Mouse (Mus musculus): ENCODE measurements around the gene Rbm33. TPM values are rescaled to one million over a fixed set of nuclear protein-coding genes. Genes with fewer than 3 reads are reported as not detected.

The Rbm33 gene
- polyA plus RNA-seq, 1 experiment = 19.1 TPM

DNA sequence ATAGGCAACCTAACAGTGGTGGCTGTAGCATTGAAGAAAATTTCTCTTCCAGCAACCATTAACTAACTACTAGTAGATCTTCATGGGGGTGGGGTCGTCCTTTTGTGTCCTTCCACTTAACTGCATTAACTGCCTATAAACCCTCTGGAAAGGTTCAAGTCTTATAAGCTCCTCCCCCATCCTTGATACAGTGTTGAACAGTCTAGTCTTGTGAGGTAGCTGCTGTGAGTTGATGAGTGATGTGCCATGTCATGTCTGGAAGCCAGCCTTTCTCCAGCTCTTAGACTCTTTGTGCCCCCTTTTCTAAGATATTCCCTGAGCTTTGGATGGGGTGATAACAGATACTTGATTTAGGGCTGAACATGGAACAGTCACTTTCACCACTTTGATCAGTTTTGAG is 7.5 kb downstream of the Rbm33 start:
- DNase-seq (ENCODE audit: low read depth) = no peak

DNA sequence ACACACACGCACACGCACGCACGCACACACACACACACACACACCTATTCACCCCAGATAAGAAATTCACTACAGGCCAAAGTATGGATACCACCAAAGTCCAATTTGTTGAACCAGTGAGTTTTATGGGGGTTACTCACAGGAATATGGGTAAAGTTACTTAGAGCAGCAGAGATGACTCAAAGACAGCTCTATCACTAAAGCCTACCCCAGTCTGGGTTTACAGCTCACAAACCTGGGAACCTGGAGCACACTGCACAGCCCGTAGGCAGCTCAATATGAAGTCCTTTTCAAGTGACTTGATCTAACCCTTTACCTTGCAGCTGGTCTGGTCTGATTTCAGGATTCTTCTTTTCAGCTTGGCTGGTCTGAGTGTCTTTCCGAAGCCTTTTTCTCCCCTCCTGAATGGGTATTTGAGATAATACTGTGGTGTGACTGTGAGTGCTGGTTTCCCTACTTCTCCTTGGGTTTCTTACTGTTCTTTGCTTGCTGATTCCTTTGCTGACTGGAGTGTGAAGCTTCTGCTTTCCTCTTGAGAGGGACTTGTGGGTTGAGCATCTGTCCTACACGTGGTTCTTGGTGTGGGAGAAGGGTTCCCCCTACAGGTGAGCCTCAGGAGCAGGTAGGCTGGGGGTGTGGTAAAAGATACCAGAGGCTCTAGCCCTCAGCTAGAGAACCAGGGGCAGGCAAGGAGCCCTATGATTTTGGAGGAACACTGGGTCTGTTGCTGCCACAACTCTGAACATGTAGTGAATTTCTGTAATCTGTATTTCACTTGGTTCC is 12.3 kb downstream of the Rbm33 start:
- DNase-seq (ENCODE audit: low read depth) = no peak

DNA sequence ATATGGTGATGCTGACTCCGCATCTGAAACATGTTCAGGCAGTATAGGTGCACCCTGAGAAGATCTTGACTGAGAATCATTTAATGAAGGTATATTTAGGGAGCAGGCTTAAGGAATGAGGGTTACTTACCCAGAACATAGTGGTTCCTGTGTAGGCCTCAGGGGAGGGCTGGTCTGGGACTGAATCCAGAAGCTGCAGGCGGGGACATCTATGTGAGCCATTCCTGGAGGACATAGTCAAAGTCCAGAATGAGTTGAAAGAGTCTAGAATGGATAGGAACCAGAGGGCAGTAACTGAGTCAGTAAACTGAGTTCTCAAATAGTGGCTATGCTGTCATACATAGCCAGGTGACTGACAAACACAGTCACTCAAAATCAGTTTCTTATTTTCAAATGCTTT is 16.8 kb downstream of the Rbm33 start:
- DNase-seq (ENCODE audit: low read depth) = no peak

DNA sequence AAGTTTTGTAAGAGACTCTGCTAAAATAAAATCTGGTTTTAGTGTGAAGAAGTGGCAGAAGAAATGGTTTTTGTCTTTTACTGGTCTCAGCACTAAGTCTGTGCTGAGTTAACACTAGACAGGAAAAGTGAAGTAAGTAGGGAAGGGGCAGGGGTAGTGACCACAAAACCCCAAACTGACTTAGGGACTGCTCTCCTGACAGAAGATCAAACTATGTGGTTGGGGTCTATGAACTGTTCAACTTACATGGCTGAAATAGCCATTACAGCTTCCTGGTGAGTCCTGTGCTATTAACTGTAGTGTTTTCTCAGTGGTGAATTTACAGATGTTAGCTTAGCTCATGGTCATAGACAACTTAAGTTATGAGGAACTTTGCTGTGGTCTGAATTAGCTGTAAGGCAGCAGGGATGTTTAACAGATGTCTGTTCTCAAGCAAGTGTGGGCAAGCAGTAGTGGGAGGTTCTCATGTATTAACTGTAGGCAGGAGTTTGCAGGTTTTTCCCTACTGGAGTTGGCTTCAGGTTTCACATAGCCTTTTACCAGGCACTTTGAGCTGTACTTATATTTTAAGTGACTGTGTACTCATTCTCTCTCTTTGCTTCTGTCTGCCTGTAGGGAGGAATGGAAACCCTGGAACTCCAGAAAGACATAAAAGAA is 35.1 kb downstream of the Rbm33 start:
- no peak for DNase-seq (ENCODE audit: low read depth)

DNA sequence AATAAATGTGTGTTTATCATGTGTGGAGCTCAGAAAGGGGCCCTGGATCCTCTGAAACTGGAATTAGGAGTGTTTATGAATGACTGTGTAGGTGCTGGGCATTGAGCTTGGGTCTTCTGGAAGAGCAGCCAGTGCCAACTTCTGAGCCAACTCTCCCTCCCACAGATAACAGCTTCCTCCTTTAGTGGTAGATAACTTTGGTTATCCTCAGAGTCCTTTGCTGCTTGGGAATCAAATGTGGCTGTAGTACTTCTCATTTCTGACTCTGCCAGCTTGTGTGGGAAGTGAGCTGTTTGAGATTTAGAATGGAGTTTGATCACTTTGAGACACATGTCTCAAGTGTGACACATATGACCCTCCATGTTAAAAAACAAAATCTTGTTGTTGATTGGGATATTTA is 38.7 kb downstream of the Rbm33 start:
- no peak for DNase-seq (ENCODE audit: low read depth)

DNA sequence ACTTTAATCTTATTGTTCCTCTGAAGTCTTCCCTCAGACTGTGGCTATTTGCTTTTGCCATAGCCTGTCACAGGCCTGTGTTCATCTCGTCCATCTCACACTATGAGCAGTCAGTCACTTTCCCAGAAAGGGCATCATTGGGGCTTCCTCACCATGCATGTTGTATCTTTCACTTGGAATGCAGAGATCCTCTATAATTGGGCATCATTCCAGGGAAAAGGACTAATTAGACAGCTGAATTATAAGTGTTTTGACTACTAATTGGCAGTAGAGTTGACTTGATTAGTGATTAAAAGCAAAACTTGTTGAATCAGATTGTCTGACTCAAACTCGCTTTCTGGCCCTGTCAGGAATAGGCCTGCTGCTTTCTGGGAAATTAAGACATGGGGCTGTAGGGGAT is 43.8 kb downstream of the Rbm33 start:
- no peak for DNase-seq (ENCODE audit: low read depth)

DNA sequence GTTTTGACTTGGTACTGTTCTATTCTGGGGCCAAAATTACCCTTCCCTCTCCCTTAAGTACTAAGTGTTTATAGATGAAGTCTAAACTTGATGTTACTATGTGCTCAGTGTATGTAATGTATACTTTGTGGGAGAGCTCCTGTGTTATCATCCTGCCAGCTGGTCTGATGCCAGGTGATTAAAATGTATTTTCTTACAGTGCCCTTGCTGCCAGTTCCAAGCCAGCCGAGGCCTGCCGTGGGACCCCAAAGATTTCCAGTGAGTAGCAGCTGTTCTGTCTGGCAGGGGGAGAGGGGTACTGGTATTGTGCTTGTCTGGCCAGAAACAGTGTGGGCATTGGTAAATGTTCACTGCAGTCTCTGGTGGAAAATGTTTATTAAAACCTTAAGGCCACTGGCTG is 51.1 kb downstream of the Rbm33 start:
- DNase-seq (ENCODE audit: low read depth) = no peak

DNA sequence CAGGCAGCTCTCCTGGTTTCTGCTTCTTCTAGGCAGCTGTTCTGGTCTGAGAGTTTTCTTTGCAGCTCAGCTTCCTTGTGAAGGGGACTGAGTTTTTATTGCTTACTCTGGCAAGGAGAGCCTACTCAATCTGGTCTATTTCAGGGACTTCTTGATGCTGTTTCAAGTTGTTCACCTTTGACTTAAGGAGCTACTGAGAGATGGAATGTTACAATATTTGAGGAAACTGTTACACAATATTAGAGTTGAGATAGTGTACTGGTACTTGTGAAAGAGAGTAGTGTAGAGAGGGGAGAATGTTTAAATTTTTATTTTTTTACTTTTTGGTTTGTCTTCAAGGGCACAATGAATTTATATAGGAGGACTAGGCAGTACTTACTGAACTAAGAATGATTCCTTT is 53.9 kb downstream of the Rbm33 start:
- DNase-seq (ENCODE audit: low read depth) = no peak

DNA sequence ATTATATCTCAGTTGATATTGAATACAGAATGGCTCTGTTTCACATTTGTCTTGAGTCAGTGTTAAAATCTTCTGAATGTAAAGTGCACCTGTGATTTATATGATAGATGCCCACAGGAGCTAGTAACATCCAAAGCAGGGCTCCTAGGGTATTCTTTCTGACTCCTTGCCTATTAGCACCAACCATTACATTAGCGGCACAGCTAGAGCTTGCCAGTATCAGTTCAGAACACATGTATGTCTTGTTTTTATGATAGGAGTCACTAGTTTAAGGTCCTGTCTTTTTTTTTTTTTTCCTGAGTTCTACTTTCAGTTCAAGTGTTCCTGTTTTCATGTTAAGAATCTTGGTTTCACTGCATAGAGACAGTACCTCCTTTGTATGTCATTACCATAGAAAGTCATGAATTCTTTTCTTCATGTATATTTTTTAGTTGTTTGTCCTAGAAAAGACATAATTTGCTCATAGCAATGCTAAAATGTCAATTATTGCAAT is 55.3 kb downstream of the Rbm33 start:
- no peak for DNase-seq (ENCODE audit: low read depth)

DNA sequence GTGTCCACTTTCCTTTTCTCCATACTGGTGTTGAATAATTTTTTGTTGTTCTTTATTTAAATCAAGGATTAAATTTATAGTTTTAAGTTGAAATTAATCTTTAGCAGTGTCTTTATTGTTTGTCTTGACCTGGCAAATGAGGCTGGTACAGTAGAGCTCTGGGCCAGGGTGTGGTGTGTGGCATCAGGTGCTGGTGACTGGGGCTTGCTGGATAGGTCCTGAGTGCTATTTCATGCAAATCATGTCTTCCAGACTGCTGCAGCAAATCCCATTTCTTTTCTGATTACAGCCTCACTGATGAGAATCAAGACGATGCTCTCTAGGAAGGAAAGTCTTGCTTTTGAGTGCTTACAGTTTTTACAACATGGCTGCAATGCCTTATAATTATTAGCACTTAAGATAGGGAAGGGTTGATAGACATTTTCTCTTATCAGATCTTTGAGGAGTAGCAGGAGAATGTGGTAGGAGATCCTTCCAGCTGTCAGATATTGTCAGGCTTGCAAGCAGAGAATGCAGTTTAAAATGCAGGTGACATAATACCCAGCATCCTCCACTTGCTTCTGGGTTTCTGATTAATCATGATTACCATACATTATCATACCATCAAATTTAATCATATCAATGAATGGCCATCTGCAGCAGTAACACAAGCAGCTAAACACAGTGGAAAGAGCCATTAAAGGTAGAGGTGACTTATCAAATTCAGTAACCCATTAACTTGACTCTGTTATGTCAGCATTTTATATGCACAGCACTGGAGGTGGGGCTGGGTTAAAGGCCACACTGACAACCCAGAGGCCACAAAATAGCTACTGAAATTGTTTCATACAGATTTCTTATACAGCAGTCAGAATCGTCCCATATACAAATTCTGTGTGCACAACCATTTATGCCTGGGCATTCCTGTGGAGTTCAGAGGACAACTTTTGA is 56.8 kb downstream of the Rbm33 start:
- no peak for DNase-seq (ENCODE audit: low read depth)

DNA sequence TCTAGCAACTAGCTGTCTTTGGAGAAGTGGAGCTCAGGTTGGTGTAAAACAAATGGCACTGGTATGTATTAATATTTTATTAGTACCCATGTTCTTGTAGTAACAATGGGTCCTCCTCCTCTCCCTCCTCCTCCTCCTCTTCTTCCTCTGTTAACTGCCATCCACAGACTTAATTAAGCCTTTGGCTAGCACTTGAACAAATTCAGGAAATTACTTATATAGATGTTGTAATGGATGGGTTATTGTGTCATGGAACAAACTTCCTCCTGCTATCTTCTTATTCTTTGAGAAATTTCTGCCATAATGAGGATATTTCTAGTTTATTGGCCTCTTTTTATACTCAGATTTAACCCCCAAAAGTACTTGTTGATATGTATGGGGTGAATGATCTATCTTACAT is 60.4 kb downstream of the Rbm33 start:
- no peak for DNase-seq (ENCODE audit: low read depth)

DNA sequence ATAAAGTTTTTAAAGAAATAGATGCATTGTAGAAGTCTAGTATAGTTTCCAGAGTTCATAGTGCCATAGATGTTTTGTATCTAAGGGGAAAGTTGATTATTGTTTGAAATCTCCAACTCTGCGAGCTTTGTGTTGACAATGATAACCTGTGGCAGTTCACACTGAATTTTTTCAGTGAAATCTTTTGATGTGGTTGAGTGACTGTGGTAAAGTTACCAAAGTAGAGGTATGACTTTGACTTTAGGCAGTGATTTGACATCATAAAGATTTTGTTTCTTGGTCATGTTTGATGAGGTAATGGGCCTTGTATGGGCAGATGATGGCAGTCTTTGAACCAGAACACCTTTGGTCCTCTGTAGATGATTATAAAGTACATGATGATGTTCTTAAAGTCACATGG is 65.4 kb downstream of the Rbm33 start:
- DNase-seq (ENCODE audit: low read depth) = no peak

DNA sequence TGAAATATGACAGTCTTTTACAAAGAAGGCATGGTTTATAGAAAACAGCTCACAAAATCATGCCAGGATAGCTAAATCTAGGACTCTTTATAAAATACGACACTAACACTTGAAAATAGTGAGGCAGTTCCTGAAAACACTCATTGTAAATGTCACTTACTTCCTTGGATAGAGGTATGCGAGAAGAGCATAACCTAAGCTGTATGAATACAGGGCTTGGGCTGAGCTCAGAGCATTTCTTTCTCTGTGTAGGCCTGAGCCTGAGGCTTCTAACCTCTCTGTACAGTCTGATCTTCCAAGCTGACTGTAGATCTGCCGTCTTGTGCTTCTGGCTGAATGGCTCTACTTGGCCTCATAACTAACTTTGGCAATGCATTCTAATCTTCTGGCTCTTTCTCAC is 69.9 kb downstream of the Rbm33 start:
- DNase-seq (ENCODE audit: low read depth) = peak; percentile 55

DNA sequence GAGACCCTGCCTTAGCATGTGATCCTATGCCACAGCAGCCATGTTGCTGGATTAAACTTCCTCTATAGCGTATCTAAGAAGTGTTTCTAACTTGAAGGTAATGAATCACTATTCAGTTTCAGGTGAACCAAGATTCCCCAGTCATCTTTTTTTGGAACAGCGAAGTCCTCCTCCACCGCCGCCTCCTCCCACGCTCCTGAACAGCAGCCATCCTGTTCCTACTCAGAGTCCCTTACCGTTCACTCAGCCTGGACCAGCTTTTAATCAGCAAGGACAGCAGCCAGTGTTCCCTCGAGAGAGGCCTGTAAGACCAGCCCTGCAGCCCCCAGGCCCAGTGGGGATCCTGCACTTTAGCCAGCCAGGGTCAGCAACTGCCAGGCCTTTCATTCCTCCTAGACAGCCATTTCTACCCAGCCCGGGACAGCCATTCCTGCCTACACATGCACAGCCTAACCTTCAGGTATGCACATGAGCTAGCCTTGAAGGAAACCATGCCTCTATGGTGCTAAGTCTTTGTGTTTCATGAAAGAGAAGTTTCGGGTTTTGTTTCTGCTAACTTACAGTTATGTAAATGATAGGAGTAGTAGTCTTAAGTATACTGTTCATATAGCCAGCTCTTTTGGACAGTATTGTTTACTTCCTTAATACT is 70.7 kb downstream of the Rbm33 start:
- DNase-seq (ENCODE audit: low read depth) = no peak

DNA sequence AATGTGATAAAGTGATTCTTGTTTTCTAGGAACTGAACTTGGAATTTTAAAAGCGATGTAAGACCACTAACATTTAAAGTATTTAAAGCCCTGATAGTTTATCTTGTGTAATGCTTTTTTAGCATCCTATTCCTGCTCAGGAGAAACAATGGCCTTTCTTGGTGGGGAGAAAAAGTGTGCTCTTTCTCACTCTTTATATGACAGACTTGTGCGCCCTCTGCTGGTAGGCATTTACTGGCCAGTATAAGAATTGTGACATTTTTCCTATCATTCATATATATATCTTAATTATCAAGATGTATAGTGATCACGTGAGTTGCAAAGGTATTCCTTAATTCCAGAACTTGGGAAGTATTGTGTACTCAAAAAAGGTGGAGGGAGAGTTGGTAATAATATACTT is 71.3 kb downstream of the Rbm33 start:
- DNase-seq (ENCODE audit: low read depth) = no peak

DNA sequence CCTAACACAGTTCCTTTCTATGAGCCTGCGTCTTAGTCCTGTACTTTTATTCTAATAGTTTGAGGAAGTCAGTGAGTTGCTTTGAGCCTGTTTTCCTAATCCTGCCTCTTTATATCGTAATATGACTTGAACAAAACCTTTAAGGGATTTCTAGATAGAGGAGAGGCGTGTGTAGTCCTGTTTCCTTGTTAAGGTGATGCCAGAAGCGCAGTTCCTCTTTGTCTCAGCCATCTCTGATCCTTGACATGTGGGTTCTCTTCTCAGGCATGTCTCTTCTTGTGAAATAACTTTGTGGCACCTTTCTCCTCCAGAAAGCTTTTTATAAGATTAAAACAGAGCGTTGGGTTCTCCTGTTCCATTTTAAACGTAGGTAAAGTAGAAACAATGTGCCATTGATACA is 73.3 kb downstream of the Rbm33 start:
- DNase-seq (ENCODE audit: low read depth) = peak; percentile 69

DNA sequence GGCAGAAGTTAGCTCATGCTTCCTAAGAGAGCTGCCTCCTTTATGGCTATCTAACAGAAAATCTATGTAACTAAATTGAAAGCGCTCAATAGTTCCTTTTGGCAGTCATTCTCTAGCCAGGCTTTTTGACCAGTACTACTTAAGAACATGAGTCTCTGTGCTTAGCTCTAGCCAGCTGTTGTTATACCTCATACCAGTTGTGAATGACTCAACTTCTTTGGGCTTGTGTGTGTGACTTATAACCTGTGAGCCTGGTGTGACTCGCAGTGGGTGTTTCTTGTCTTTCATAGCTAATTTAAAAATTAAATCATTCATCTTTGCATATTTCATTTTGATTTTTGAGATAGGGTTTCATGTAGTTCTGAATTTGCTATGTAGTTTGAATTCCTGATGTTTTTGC is 80.4 kb downstream of the Rbm33 start:
- no peak for DNase-seq (ENCODE audit: low read depth)

DNA sequence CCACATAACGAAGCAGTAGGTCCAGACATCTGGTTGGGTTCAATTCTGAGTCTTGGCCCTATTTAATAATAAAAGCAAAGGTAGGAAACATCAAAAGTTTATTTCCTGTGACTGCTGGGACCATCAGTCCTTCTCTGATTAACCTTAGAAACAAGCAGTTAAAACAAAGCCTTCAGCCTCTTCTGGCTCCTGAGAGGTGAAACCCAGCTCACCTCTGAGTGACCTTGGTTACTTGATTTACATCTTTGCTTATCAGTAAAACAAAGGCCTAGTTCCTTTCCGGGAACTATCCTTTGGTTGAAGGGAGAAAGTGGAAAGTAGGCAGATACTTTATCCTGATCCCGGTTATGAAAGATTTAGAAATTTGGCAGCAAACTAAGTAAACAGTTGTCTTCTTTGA is 81.8 kb downstream of the Rbm33 start:
- no peak for DNase-seq (ENCODE audit: low read depth)

DNA sequence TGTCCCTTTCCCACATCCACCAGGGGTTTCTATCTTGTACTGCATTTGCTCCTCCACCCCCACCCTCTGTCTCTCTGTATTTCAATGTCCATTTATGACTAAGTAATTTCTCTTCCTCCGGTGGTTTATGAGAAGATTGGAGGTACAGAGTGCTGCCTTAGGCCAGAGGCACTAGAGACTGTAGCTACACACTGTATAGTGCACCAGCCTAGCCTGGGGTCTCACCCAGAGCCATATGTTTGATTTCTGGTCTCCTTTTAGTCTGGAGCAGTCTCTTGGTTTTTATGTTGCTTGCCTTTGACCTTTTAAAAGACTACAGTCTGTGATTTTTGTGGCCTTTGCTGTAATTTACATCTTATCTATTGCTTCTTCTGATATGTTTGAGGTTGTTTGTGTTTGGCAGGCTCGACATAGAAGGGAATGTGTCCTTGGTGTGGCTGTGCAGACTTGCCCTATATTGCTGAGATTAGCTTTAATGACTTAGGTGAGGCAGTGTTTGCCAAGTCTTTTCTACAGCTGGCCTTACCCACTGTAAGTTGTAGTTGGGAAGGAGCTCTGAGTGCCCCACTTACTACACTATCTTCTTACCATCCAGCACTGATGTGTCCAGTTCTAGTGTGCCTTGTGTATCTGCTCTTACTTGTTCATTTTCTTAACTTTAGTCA is 82.7 kb downstream of the Rbm33 start:
- DNase-seq (ENCODE audit: low read depth) = no peak

DNA sequence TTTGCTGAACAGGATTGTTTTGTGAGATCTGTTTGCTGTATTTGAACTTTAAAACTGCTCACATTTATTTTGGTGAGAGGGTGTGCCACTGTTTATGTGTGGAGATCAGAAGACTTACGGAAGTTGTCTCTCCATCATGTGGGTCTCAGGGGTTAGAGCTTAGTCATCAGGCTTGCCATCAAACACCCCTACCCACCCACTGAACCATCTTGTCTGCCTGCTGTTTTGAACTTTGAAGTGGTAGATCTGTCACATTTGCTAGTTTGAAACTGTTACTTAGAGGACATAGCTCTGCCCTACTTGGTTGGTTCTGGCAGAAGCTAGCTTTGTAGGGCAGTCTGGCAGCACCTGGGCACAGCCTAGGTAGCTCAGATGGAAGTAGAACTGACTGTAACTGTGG is 85.8 kb downstream of the Rbm33 start:
- no peak for DNase-seq (ENCODE audit: low read depth)

DNA sequence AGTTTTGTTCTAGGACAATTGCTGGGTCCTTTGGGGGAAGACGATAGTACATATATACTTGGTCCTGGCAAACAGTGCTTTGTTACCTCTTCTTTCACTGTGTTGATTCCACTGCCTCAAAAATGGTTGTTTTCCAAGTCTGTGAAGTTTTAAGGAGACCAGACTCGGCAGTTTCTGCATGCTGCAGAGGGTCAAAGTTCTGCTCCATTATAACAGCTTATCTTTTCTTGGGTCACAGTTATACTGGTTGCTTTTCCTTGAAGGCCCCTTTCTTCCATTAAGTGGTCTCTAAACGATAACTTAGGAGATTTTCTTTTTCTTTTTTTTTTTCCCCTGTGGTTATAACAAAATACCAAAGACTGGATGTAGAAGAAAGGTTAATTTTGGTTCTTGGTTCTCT is 89.7 kb downstream of the Rbm33 start:
- DNase-seq (ENCODE audit: low read depth) = no peak

Data from gonadal fat pad, adult 2 months (tissue).